Mouse (Mus musculus) kidney, postnatal 14 days (tissue): ENCODE measurements around the gene Eef1akmt2.
A peak's percentile ranks its signal among the peaks of the same experiment; 100 is the strongest.

Experiments used
- DNase-seq: peaks from one replicate; pipeline ENCODE4 v3.0.0; 2022; ENCODE audit warnings: mixed read lengths

Gene Eef1akmt2

DNA sequence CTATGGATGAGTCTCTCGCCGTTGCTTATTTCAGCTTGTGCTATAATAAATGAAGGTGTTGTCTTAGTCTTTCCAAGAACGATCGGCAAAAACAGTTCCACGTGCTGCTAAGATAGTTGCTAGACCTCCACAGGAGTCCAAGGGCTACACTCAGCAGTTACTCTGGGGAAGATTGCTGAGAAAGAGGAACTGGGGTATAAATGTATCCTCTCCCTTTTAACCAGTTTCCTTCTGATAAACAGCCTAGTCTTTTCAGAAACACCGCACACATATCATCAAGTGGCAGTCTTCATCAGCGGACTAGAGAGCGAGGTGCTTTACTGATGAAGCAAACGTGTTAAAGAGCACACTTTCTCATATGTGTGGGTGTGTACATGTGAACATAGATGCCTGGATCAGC, 13.8 kb upstream of the Eef1akmt2 start:
- DNase-seq = no peak

DNA sequence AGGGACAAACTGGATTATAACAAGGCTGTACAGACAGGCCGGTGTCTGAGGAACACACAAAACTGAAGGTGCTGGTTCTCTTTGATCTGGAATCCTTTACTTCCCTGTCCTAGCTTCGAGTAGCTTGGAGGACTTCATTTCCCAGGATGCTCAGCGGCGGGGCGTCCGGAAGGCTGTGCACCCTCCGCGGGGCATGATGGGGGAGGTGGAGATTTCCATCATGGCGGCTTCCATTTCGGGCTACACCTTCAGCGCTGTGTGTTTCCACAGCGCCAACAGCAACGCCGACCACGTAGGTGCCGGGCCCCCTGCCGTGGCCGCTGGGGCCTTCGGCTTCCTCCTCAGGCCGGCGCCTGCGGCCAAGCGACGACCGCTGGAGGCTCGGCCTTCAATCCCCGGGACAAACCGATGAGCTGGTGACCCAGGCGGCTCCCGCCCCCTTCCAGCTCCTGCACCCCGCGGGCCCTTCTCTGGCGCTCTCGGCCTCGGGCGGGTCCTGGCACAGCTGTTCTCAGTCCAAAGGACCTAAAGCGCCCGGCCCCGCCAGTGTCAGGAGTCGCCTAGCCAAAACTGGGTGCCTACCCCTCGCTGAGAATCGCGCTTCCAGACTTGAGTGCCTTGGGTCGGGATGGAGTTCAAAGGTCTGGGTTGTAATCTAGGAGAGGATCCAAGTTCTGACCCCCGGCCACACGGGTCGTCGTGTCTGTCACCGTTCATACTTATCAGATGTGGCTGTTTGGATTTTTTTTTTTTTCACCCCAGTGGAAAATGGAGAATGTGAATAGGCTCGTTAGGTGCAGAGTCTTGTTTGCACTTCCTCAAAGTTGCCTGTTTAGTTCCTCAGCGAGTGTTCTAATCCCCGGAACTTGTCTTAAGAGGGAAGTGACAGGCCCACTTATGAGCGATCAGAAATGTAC, 6.8 kb upstream of the Eef1akmt2 start, which contains the start of gene Abraxas2:
TSS of gene Abraxas2 (plus strand) at position 184 of the 917 bp plus-strand sequence.
- peak; percentile 93 for DNase-seq

DNA sequence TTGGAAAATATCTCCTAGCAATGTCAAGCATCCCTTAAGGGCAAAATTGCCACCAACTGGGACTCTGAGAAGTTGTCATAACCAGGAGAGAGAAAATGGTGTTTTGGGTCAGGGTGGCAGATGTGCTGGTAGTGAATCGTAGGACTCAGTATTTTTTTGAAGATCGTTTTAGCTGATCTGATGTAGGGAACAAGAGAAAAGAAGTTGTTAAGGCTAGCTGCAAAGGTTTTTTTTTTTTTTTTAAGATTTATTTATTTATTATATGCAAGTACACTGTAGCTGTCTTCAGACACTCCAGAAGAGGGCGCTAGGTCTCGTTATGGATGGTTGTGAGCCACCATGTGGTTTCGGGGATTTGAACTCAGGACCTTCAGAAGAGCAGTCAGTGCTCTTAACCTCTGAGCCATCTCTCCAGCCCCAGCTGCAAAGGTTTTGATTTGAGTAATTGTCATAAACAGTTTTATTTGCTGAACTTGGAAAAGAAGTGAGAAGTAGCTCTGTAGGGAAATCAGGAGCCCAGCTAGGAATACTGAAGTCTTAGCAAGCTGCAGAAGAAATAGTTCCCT, 5.7 kb upstream of the Eef1akmt2 start:
- no peak for DNase-seq

DNA sequence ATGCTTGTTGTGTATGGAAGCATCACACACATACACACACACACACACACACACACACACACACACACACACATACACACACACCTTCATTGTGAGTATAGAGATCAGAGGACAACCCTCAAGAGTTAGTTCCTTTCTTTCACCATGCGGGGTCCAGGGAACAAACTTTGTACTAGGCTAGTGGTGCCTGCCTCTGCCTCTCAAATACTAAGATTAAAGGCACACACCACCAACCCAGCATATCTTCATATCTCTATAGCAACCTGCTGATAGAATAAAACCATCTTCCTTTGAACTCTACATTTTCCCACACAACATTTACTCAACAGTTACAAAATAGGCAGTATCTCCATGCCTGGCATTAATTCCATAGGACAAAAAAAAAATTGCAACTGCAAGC, 3.6 kb upstream of the Eef1akmt2 start:
- DNase-seq = no peak

DNA sequence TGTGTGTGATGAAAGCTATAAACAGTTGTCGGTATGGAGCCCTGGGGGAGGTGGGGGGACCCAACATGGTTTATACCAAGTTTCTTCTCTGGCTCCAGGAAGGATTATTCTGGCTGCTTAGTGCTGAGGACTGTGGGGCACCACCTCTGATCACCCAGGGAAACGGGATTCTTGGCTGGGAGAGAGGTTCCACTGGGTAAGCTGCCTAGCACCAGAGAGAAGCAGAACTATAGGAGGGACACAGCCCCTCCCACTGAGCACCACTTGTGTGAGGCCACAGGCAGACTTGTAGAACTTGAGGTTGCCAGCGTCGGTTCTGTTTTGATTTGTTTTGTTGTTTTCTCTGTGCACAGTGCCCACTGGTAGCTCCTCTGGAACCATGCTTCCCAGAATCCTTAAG, 1.5 kb upstream of the Eef1akmt2 start:
- DNase-seq = no peak

DNA sequence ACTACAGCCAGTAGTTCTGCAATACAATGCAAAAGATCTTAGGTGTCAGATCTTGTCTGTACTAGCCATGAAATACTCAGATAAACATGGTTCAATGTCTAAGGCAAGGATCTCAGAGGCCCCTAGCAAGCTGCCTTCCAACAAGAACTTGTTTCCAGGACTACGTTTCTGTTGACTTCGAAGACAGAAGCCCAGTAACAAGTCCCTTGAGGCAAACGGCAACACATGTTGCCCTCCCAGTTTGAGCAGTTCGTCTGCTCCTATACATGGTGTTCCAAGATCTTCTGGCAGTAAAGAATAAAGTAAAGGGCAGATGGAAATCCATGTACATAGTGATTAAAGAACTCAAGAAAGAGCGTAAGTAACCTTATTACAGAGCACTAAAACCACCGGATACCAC, 888 bp upstream of the Eef1akmt2 start:
- DNase-seq = no peak

DNA sequence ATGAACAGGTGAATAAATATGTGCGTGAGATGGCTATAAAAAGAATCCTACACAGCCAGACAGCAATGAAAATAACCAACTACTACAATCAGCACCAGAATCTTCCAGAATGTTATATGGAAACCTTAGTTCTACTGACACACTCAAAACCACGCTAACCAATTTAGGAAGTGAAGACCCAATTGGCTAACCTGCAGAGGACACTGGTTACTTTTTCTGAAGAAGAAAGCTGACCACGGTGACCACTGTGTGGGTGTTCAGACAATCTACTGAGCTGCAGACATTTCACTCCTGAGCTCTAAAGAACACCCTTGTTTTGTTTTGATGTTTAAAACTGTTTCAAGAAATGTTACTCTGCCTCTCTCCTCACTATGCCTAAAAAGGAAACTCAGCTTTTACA, 9.3 kb downstream of the Eef1akmt2 start:
- no peak for DNase-seq

DNA sequence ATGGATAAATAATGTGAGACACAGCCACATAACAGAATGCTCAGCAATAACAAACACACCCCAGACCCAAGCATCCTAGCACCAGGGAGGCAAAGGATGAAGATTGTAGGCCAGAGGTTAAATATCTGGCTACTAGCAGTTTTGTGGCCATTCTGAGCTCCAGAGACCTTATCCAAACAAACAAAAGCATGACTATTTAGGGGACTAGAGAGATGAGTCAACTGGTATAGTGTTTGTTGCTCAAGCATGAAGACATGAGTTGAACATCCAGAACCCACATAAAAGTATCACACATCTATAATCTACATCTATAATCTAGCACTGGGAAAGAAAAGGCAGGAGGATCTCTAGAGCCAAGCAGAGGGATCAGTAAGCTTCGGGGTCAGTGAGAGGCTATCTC, 10.0 kb downstream of the Eef1akmt2 start:
- DNase-seq = no peak

DNA sequence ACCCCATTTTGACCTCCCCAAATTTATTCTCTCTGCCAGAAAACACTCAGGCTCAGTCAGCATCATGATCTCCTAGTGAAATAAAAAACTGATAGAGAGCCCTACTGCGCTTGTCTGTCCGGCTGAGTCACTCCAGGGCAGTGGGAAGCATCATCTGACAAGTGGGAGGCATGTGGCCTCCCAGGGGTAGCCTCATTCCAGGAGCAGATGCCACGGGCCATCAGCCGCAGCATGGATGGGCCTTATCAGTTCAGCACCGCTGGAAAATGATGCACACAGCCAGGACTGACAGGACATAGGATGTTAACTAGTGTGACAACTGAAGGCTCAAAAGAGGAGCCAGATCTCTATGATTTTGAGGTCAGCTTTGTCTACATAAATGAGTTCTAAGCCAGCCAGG, 11.2 kb downstream of the Eef1akmt2 start:
- no peak for DNase-seq

DNA sequence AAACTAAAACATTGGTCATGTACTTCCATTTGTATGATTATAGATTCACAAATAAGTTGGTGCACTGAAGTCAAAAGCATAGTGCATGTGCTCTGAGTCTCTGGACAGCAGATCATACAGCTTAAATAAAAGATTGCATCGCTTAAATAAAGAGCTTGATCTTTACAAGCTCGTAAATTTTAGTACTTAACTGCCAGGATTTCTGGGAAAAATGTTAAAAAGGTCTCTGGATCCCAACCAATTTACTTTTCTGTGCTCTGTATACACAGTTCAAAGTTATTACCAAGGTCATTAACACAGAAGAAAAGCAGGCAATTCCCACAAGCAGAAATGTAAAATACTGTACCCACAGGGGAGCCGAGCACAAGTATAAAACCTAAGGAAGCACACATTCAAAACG, 21.5 kb downstream of the Eef1akmt2 start:
- DNase-seq = no peak

DNA sequence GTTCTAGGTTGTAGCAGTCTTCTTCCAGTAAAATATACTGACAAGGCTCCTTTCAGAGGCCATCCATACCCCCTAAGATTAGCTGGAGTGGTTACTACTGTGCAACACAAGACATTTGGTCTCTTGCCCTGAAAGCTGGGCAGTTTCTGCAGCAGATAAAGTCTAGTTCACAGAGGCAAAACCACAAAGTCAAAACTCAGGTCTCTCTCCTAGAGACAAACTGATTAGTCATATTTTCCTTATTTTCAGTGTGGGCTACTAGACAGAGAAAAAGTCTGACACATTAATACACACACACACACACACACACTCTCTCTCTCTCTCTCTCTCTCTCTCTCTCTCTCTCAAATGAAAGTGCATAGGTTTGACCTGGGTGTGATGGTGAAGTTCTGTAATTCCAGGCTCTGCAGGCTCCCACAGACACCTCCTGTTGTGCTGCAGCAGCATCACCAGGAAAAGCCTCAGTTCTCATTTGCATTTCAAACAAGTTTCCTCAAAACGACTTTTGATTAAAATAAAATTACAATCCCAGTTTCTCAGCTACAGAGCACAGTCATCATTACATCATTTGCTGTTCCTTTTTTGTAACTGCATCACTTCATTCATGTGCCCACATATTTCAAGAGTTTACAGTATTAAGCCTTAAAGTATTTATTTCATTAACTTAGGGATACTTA, 28.0 kb downstream of the Eef1akmt2 start:
- DNase-seq = no peak

DNA sequence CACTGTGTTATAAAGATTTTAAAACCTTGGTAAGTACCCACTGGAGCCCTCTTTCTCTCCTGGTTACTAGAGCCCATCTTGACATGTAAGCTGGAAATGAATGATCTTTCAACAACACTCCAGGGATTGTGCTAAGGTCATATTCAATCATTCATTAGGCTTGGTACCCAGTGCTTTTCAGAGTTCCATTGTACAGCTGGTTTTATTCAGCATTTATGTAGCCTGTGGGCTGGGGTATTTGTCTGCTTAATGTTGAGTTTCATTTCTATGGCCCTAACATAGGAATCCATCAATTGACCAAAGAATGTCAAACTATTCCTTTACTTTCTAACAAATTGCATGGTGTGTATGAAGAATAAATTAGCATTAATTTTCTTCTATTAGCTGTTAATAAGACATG, 28.6 kb downstream of the Eef1akmt2 start:
- no peak for DNase-seq

DNA sequence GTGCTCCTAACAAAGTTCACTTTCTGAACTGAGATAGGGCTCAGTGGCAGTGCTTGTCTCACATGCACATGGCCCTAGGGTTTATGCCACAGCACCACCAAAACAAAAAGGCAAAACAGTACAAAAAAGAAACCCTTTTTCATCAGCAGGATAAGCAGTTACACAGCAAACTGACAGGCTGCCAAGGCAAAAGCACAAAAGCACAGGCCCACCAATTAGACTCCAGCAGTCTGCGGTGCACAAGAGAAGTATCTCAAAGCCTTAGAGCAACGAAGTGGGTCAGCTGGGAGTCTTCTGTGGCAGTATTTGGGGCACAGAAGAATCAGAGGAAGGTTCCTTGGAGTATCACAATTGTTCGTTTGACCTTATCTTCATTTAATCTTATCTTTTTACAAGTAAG, 31.8 kb downstream of the Eef1akmt2 start:
- no peak for DNase-seq

DNA sequence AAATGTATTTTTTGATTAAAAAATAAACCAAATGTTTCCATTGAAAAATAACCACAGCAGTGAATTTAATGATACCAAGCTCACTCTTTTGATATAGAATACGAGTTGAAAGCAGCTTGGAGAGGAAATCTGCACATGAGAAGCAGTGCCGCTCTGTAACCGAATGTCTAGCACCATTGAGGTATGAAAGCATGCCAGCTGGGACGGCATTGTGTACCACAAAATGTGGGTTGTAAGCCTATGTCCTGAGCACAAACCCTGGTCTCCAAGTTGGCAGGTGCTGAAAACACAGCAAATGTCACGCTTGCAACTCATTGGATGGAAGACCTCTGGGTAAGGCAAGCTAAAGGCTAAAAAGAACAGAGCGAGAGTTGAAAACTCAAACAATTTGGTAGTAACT, 35.4 kb downstream of the Eef1akmt2 start:
- no peak for DNase-seq

DNA sequence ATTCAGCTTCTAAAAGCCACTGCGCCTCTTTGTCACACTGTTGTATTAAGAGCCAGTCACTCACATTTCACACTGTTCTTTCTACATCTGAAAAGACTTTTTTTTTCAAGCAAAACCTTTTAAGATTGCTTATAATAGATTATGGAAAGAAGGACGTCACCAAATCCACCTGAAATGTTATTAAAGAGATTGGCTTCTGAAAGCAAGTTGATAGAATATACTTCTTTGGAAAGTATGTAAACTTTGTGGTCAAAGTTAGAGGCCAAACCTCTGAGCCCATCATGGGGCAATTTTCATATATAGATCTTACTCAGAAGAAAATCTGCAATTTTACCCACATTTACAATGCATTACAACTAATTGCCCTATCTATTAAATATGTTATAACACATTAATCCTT, 35.9 kb downstream of the Eef1akmt2 start:
- no peak for DNase-seq

DNA sequence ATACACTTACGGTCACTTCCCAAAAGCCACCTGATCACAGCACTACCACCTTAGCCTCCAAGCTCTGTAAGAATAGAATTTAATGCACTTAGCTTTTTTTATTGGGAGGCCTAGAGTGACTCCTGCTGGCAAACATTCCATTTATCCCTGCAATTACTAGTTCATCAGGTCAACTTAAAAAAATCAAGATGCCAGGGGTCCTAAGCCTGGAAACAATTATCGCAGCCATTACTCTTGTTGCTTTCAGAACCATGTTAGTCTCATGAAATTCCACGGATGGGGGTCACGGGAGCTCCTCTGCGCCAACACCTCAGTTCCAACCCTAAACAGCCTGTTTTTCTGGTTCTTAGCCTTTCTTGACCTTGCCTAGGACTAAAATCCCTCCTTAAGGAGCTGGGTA, 37.4 kb downstream of the Eef1akmt2 start:
- no peak for DNase-seq

DNA sequence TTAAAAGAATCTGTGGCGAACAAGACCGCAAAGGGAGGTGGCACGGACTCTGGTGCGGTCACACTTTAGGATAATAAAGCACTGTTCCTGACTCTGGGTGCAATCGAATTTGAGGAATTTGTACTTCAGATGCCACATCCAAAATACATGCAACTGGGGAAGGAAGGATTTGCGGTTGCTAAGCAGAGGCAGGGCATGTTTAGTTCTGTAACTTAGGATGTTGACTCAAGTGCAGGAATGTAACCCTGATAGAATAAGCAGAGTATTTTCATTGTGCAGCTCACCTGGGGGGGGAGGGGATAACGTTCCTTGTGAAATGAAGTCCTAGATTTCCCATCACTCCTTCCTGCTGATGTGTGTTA, 38.4 kb downstream of the Eef1akmt2 start:
- no peak for DNase-seq

DNA sequence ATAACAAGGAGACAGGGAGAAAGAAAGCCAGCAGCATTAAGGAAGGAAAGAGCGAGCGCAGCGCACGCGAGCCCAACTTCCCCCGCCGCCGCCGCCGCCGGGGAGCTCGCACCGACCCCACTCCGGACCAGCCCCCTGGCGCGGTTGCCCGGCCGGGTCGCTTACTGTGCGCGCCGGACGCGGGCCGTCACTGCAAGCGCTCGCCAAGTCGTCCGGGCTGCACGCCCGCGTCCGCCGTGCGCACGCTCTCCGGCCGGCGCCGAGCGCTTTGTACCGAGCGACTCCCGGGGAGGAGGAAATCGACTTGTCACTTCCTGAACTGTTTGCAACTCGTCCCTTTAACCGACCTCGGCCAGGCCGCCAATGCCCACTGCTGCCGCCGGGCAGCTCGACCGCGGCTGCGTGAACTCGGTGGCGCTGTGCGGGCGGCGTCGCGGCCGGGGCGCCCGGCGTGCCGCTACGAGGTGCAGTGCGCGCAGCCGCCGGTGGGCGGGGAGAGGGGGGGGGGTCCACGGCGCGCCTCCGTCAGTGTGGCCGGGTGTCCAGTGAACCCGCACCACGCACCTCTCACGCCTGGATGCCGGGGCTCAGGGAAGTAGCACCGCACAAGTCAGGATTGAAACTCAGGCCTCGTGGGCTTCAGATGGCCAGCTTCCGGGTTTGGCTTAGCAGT, 38.9 kb downstream of the Eef1akmt2 start, which contains the start of gene Fam53b:
TSS of gene Fam53b (minus strand) at position 471 of the 673 bp plus-strand sequence.
- peak; percentile 85 for DNase-seq

DNA sequence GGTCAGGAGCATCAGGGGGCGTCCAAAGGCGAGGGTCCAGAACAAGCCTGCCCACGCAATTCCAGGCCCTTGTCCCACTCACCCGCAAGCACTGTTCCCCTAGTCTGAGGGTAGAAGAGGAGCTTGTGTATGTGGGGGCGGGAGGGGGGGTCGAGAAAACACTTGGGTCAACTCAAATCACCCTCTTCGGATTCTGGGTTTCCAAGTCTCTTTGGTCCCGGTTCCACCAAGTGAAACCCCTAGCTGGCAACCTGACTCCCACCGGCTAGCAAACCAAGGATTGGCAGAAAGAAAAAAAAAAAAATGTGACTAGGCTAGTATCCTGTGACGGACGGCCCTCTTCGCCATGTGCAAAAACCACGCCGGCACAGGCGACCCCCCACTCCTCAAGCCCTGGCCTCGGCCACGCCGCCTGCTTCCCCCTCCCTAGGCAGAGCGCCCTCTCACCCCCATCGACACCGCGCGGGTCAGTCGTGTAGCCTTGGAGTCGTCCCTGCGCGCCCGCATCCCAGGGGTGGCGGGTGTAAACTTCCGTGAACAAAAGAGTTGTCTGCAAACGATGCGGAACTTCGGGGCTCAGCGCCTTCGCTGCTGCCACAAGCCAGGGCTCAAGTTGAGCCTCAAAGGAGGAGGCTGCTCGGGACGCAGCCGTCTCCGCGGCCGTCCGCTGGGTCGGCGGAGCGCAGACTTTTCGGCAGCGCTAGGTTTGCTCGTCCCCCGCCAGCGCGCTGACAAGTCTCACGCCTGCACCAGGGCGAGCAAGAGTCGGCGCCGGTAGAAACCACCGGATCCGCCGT, 39.7 kb downstream of the Eef1akmt2 start:
- peak; percentile 65 for DNase-seq

DNA sequence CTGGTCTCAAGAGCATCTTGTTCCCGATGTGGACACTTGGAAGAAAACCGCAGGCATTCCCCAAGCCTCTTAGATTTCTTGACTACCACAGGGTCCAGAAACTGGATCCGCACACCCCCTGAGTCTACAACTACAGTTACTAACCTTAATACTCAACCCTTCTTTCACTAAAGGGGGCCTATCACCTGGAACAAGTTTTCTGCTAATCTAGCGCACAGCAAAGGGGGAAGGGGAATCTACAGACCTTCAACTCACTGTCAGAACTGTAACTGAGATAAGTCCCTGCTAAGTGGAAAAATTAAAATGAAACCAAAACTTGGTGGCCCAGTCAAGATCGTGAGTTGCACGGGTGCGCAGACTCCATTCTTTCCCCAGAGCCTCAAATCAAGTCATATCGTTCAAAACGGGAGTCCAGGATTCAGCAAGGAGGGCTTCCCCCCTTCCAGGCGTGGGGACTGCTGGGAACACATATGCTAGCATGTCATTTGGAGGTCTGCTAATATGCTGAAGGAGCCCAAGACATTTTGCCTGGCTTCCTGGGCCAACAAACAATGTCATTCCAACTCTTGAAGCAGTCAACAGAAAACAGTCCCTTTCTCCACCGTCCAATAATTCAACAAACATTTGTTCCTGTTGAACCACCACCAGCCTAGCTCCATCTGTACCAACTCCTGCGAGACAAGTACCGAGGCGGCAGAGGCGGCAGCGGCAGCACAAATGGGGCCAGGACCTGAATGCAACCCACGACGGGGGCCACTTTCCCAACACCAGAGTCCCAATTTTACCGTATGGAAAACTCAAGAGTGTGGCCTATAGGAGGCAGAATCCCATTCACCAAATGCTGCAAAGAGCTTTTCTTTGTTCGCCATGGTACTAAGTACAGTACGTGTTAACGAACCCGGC, 40.5 kb downstream of the Eef1akmt2 start:
- peak; percentile 35 for DNase-seq

DNA sequence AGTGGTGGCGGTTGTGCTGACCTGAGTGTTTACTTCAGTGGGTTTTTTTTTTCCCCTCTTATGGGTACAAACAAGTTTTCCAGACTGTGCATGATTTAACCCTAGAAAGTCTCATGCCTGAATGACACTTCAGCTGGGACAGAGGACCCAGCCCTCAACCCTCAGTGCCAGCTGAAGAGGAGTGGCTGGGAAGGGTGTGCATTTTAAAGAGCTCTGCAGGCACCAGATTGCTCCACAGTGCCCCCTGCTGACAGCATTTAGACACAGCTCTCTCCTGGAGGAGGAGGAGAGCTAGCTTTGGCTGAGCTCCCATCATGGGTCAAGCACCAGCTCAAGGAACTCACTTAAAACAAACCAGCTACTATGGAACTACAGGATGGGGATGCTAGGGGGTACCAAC, 41.6 kb downstream of the Eef1akmt2 start:
- DNase-seq = peak; percentile 92
